In genomic region chr17:10432525-10433180, GRCm38 (mm10) we compare ENCODE assay signal across 15 mouse cellular contexts.
"Had no signal": no experiment of that assay in that cellular context is flagged by ENCODE, and none has a peak within 500 bp of the region (broad histone marks: within the 10 kb centered on the region; RNA-seq: fewer than 3 reads in every experiment).

No protein-coding gene starts in this region.

- H3K9ac ChIP-seq: limb, embryonic 13.5 days; liver, embryonic 14.5 days; liver, postnatal 0 days; lung, embryonic 14.5 days; midbrain, embryonic 12.5 days; midbrain, embryonic 15.5 days; neural tube, embryonic 13.5 days had no signal

- ATAC-seq: liver, postnatal 0 days; lung, postnatal 0 days; midbrain, embryonic 15.5 days had no signal

- H3K36me3 ChIP-seq: limb, embryonic 10.5 days; limb, embryonic 13.5 days; midbrain, embryonic 12.5 days; midbrain, embryonic 15.5 days; neural tube, embryonic 13.5 days had no signal

- H3K27me3 ChIP-seq: limb, embryonic 13.5 days; midbrain, embryonic 12.5 days; midbrain, embryonic 15.5 days had no signal

- H3K4me3 ChIP-seq: limb, embryonic 10.5 days; limb, embryonic 13.5 days; midbrain, embryonic 12.5 days; midbrain, embryonic 15.5 days; myocyte; neural tube, embryonic 13.5 days had no signal

- H3K9me3 ChIP-seq: limb, embryonic 10.5 days; limb, embryonic 13.5 days; midbrain, embryonic 12.5 days; midbrain, embryonic 15.5 days; neural tube, embryonic 13.5 days had no signal

- H3K27ac ChIP-seq: limb, embryonic 10.5 days; limb, embryonic 13.5 days; liver, embryonic 14.5 days; midbrain, embryonic 12.5 days; midbrain, embryonic 15.5 days; neural tube, embryonic 13.5 days had no signal

- DNase-seq: kidney, adult 2 months; kidney, postnatal 10 days; kidney, postnatal 36 days; layer of hippocampus, postnatal 36 days; liver, postnatal 0 days; lung, embryonic 14.5 days; thymus, postnatal 25 days had no signal

- H3K4me2 ChIP-seq: limb, embryonic 13.5 days; lung, embryonic 14.5 days; midbrain, embryonic 12.5 days; midbrain, embryonic 15.5 days; neural tube, embryonic 13.5 days had no signal

- H3K4me1 ChIP-seq: limb, embryonic 10.5 days; midbrain, embryonic 12.5 days; midbrain, embryonic 15.5 days had no signal
